Mouse (Mus musculus): Measurements from ENCODE around the gene Dab1. TPM values are rescaled to one million over a fixed set of nuclear protein-coding genes. Genes with fewer than 3 reads are reported as not detected.

Gene Dab1
- total and polyA plus RNA-seq, 3 experiments, result not detected

- Histone ChIP-seq H3K4me3 (ENCODE audit: control insufficient read depth in 1 of 2, insufficient read depth in 1 of 2, low read depth in 2 of 2, low read length in 2 of 2) (no peak overlapping the region), H3K79me2 (ENCODE audit: control insufficient read depth, insufficient read depth, low read length, poor library complexity) (no peaks in the 10 kb centered on the region), H3K27me3 (ENCODE audit: control insufficient read depth in 1 of 2, insufficient read depth in 2 of 2, low read length in 2 of 2) (no peaks in the 10 kb centered on the region), H3K27ac (ENCODE audit: control insufficient read depth, low read depth, low read length) (no peak overlapping the region), H3K36me3 (ENCODE audit: control insufficient read depth in 1 of 2, insufficient read depth in 2 of 2, low read length in 2 of 2) (no peaks in the 10 kb centered on the region), H3K9me3 (replicated peaks; ENCODE audit: insufficient read depth, low read length) (no peaks in the 10 kb centered on the region), H3K4me1 (ENCODE audit: control insufficient read depth in 1 of 2, insufficient read depth in 2 of 2, low read length in 2 of 2) (no peaks in the 10 kb centered on the region), H3K9ac (ENCODE audit: control insufficient read depth, low read depth, low read length, poor library complexity, severe bottlenecking) (no peak overlapping the region)
- no peak for DNase-seq (ENCODE audit: low read depth, low spot score)
- TF ChIP-seq SMC3 (IDR thresholded peaks at IDR 0.05; ENCODE audit: low read depth, low read length) (no peak), USF1 (IDR thresholded peaks at IDR 0.05; ENCODE audit: low read depth, low read length) (no peak), GABPA (IDR thresholded peaks at IDR 0.05; ENCODE audit: low read depth, low read length) (no peak), EP300 (IDR thresholded peaks at IDR 0.05; ENCODE audit: low read depth in 1 of 2, low read length in 2 of 2) (no peak), ZNF384 (IDR thresholded peaks at IDR 0.05; ENCODE audit: low read depth, low read length) (no peak), MEF2A (IDR thresholded peaks at IDR 0.05; ENCODE audit: extremely low read depth, insufficient replicate concordance, low read depth, low read length, poor library complexity, severe bottlenecking) (no peak), MAX (IDR thresholded peaks at IDR 0.05; ENCODE audit: low read length) (no peak)
Measured at GRCm38 (mm10) chr4:104696522-104696921, 1077.4 kb downstream of the Dab1 start.

- Histone ChIP-seq H3K4me1 (ENCODE audit: control insufficient read depth in 1 of 2, insufficient read depth in 2 of 2, low read length in 2 of 2) (no peaks in the 10 kb centered on the region), H3K27ac (ENCODE audit: control insufficient read depth, low read depth, low read length) (no peak overlapping the region), H3K9ac (ENCODE audit: control insufficient read depth, low read depth, low read length, poor library complexity, severe bottlenecking) (no peak overlapping the region), H3K36me3 (ENCODE audit: control insufficient read depth in 1 of 2, insufficient read depth in 2 of 2, low read length in 2 of 2) (no peaks in the 10 kb centered on the region), H3K9me3 (replicated peaks; ENCODE audit: insufficient read depth, low read length) (no peaks in the 10 kb centered on the region), H3K79me2 (ENCODE audit: control insufficient read depth, insufficient read depth, low read length, poor library complexity) (no peaks in the 10 kb centered on the region), H3K27me3 (ENCODE audit: control insufficient read depth in 1 of 2, insufficient read depth in 2 of 2, low read length in 2 of 2) (no peaks in the 10 kb centered on the region), H3K4me3 (ENCODE audit: control insufficient read depth in 1 of 2, insufficient read depth in 1 of 2, low read depth in 2 of 2, low read length in 2 of 2) (no peak overlapping the region)
- DNase-seq (ENCODE audit: low read depth, low spot score), result no peak
- no peak for TF ChIP-seq MAFK (IDR thresholded peaks at IDR 0.05; ENCODE audit: borderline replicate concordance, low read depth, low read length)
- no peak for TF ChIP-seq ELF1 (IDR thresholded peaks at IDR 0.05; ENCODE audit: low read depth, low read length)
- TF ChIP-seq KAT2A (conservative IDR thresholded peaks at IDR 0.05; ENCODE audit: low read depth, low read length), result no peak
- no peak for TF ChIP-seq POLR2AphosphoS2 (IDR thresholded peaks at IDR 0.05; ENCODE audit: low read length)
- TF ChIP-seq MYB (IDR thresholded peaks at IDR 0.05; ENCODE audit: low read depth, low read length), result no peak
- no peak for TF ChIP-seq SIN3A (IDR thresholded peaks at IDR 0.05; ENCODE audit: low read length)
- no peak for TF ChIP-seq MYC (IDR thresholded peaks at IDR 0.05; ENCODE audit: low read depth, low read length)
- no peak for TF ChIP-seq MXI1 (IDR thresholded peaks at IDR 0.05; ENCODE audit: low read depth, low read length)
- TF ChIP-seq BHLHE40 (IDR thresholded peaks at IDR 0.05; ENCODE audit: borderline replicate concordance, low read depth, low read length), result no peak
- no peak for TF ChIP-seq ZMIZ1 (IDR thresholded peaks at IDR 0.05; ENCODE audit: low read depth, low read length)
- no peak for TF ChIP-seq E2F4 (IDR thresholded peaks at IDR 0.05; ENCODE audit: borderline replicate concordance, low read depth, low read length)
- no peak for TF ChIP-seq ETS1 (IDR thresholded peaks at IDR 0.05; ENCODE audit: low read depth, low read length)
- TF ChIP-seq USF2 (IDR thresholded peaks at IDR 0.05; ENCODE audit: borderline replicate concordance in 1 of 2, insufficient read depth in 1 of 2, low read depth in 1 of 2, low read length in 2 of 2), result no peak
- TF ChIP-seq NELFE (IDR thresholded peaks at IDR 0.05; ENCODE audit: low read depth, low read length), result no peak
- TF ChIP-seq TCF12 (IDR thresholded peaks at IDR 0.05; ENCODE audit: low read depth, low read length), result no peak
Measured at GRCm38 (mm10) chr4:104697703-104698102, 1078.5 kb downstream of the Dab1 start.

Measured in MEL (cell line).